Mouse (Mus musculus): ENCODE data around the gene Rab37. TPM values are rescaled to one million over a fixed set of nuclear protein-coding genes. Genes with fewer than 3 reads are reported as not detected.

Gene Rab37
- polyA plus RNA-seq, 1 experiment from 2014 or later: 0.57 TPM

DNA sequence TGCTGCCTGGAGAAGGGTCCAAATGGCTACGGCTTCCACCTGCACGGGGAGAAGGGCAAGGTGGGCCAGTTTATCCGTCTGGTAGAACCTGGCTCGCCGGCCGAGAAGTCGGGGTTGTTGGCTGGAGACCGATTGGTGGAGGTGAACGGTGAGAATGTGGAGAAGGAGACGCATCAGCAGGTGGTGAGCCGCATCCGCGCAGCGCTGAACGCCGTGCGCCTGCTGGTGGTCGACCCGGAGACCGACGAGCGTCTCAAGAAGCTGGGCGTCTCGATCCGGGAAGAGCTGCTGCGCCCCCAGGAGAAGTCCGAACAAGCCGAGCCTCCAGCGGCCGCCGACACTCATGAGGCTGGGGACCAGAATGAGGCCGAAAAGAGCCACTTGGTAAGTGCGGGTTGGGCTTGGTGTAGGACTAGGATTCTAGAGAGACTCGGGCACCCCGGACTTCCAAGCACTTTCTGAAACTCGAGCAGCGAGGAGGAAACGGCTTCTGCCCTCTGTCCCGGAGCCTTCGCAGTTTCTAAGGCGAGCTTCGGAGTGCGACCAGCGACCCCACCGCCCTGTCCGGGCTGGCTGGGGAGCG lies 72.4 kb downstream of the Rab37 start:
- Histone ChIP-seq H3K9ac (ENCODE audit: low read length) (peak overlapping the region; percentile 58), H3K4me3 (ENCODE audit: low read depth, low read length) (peak overlapping the region; percentile 52), H3K9me3 (replicated peaks; ENCODE audit: control insufficient read depth, low read length) (no peaks in the 10 kb centered on the region), H3K27me3 (replicated peaks; ENCODE audit: control insufficient read depth, insufficient read depth, low read length) (peaks cover 16% of the 10 kb centered on the region), H3K27ac (ENCODE audit: low read depth, low read length) (no peak overlapping the region), H3K4me2 (ENCODE audit: low read length) (peak overlapping the region; percentile 80), H3K36me3 (ENCODE audit: control insufficient read depth, insufficient read depth, low read length) (no peaks in the 10 kb centered on the region), H3K4me1 (ENCODE audit: control insufficient read depth, insufficient read depth, low read length) (peaks cover 12% of the 10 kb centered on the region; the same call in 1 of the 2 replicates)
- under 1% methylated on average over 47 of the region's 47 CpGs for whole genome bisulfite sequencing
- DNase-seq (ENCODE audit: low spot score) (peak; percentile 58), ATAC-seq (peak; percentile 62)

DNA sequence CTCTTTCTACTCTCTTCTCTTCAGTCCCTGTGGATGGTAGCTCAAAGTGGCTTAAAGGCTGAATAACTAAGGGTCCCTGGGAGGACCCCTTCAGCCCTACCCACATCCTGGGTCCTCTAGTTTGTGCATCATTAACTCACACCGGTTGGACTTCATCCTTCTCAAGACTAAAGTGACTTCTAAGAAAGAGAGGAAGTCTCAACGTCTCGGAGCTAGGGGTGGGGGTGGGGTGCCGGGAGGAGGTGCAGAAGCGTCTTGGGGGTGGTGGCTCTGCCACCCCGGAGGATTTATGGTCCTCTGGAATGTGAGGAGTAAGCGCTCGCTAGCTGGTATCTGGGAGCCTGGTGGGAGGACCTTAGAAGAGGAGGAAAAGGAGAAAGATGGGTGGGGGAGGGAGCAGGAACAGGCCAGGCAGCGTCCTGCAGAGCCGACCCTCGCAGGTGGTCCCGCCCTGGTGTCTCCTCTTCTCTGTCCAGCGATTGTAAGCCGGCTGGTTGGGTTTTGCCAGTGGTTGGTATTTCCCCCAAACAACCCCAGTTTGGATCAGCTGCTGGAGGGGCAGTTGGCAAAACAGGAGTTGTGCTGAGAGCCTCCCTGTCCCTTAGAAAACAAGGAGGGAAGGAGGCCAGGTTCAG lies 73.2 kb downstream of the Rab37 start:
- Histone ChIP-seq H3K9ac (ENCODE audit: low read length) (peak overlapping the region; percentile 58), H3K36me3 (ENCODE audit: control insufficient read depth, insufficient read depth, low read length) (no peaks in the 10 kb centered on the region), H3K4me2 (ENCODE audit: low read length) (peak overlapping the region; percentile 80), H3K27ac (ENCODE audit: low read depth, low read length) (no peak overlapping the region), H3K9me3 (replicated peaks; ENCODE audit: control insufficient read depth, low read length) (no peaks in the 10 kb centered on the region), H3K4me1 (ENCODE audit: control insufficient read depth, insufficient read depth, low read length) (peaks cover 12% of the 10 kb centered on the region; the same call in 1 of the 2 replicates), H3K4me3 (ENCODE audit: low read depth, low read length) (peak overlapping the region; percentile 52), H3K27me3 (replicated peaks; ENCODE audit: control insufficient read depth, insufficient read depth, low read length) (peaks cover 16% of the 10 kb centered on the region)
- DNase-seq (ENCODE audit: low spot score) (no peak), ATAC-seq (no peak)
- under 1% methylated on average over 14 of the region's 14 CpGs for WGBS

DNA sequence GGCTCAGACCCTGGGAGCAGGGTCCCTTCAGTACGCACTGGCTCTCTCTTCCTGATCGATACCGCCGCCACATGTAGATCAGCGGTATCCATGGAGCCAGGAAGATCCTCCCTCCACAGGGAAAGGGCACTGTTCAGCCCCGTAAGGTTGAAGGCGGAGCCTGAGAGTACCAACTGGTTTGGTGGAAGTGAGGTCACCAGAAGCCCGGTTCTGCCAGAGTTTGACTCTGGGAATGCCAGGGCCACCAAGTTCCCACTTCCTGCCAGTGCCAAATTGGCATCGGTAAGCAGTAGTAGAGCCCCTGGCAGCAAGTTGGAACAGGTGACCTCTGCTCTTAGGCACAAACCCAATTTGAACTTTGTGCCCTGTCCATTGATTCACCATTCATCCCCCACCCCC lies 73.7 kb downstream of the Rab37 start:
- Histone ChIP-seq H3K4me2 (ENCODE audit: low read length) (peak overlapping the region; percentile 80), H3K4me1 (ENCODE audit: control insufficient read depth, insufficient read depth, low read length) (peaks cover 12% of the 10 kb centered on the region; the same call in 1 of the 2 replicates), H3K9me3 (replicated peaks; ENCODE audit: control insufficient read depth, low read length) (no peaks in the 10 kb centered on the region), H3K36me3 (ENCODE audit: control insufficient read depth, insufficient read depth, low read length) (no peaks in the 10 kb centered on the region), H3K9ac (ENCODE audit: low read length) (peak overlapping the region; percentile 58; the same call in 1 of the 2 replicates), H3K27me3 (replicated peaks; ENCODE audit: control insufficient read depth, insufficient read depth, low read length) (peaks cover 16% of the 10 kb centered on the region), H3K4me3 (ENCODE audit: low read depth, low read length) (peak overlapping the region; percentile 52), H3K27ac (ENCODE audit: low read depth, low read length) (no peak overlapping the region)
- ATAC-seq (no peak), DNase-seq (ENCODE audit: low spot score) (no peak)
- 2% methylated on average over 9 of the region's 9 CpGs for WGBS

DNA sequence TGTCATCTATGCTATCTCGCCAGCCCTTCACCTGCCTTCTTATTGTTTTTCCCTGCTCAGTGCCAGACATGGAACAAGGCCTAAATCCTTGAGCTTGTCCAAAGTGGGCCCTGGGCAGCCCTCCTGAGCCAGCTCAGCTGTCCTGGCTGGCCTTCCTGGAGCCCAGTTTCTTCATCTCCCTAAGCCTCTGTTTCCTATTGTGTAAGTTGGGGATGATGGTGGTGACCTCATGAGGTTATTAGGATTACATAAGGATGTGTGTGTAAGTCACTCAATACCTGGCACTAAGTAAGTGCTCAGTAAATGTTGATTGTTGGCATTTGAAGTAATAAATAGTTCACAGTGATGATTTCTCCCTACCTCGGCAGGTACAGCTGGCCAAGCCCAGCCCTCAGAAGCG lies 75.5 kb downstream of the Rab37 start:
- H3K36me3 ChIP-seq (ENCODE audit: control insufficient read depth, insufficient read depth, low read length): no peaks in the 10 kb centered on the region
- H3K4me3 ChIP-seq (ENCODE audit: low read depth, low read length): no peak overlapping the region
- no peak for DNase-seq (ENCODE audit: low spot score)
- no peak overlapping the region for H3K4me2 ChIP-seq (ENCODE audit: low read length)
- H3K9ac ChIP-seq (ENCODE audit: low read length): no peak overlapping the region
- H3K4me1 ChIP-seq (ENCODE audit: control insufficient read depth, insufficient read depth, low read length): peaks cover 12% of the 10 kb centered on the region; the same call in 1 of the 2 replicates
- no peaks in the 10 kb centered on the region for H3K9me3 ChIP-seq (replicated peaks; ENCODE audit: control insufficient read depth, low read length)
- WGBS: 91% methylated on average over 3 of the region's 3 CpGs
- peaks cover 15% of the 10 kb centered on the region for H3K27me3 ChIP-seq (replicated peaks; ENCODE audit: control insufficient read depth, insufficient read depth, low read length)
- H3K27ac ChIP-seq (ENCODE audit: low read depth, low read length): no peak overlapping the region
- no peak for ATAC-seq

DNA sequence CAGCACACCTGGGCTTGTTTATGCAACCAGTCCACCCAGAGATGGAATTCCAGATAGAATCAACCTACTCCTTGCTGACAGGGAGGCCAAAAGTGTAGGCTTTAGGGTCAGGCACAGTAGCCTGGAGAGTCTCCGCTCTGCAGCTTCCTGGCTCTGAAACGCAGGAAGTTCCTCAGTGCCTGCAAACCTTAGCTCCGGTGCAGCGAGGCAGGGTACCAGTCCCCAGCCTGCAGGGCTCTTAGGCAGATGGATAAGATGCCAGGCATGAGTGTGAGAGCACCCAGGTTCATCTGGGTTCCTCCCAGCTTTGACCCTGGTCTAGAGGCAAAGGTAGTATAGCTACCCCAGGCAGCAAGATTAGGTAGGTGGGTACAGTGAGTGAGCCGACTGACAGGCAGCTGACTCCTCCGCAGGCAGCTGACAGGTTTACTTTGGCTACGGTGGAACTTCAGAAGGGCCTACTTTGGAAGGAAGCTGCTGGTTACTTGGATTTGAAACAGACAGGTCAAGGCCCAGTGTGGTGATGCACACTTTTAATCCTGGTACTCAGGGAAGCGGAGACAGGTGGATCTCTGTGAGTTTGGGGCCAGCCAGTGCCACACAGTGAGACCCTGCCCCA lies 76.5 kb downstream of the Rab37 start:
- H3K36me3 ChIP-seq (ENCODE audit: control insufficient read depth, insufficient read depth, low read length): no peaks in the 10 kb centered on the region
- no peak overlapping the region for H3K27ac ChIP-seq (ENCODE audit: low read depth, low read length)

DNA sequence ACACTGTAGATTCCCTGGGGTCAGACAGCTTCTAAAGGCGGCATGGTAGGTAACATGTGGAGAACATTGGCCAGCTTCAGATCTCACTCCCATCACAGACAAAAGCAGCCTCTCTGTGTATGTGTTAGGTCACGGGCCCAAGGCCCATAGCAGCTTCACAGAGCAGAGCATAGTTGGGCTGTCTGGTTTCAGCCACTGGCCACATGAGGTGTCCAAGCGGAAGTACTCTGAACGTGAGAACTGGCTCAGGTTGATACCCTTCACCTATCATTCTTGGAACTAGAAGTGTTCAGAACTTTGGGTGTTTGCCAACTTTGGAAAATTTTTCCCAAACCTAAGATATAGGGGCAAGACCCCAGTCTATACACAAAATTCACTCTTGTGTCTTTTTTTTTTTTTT lies 78.2 kb downstream of the Rab37 start:
- Histone ChIP-seq H3K4me3 (ENCODE audit: low read depth, low read length) (no peak overlapping the region), H3K4me1 (ENCODE audit: control insufficient read depth, insufficient read depth, low read length) (peaks cover 17% of the 10 kb centered on the region; the same call in 1 of the 2 replicates), H3K27me3 (replicated peaks; ENCODE audit: control insufficient read depth, insufficient read depth, low read length) (peaks cover 8% of the 10 kb centered on the region; the same call in 1 of the 2 replicates), H3K4me2 (ENCODE audit: low read length) (no peak overlapping the region), H3K27ac (ENCODE audit: low read depth, low read length) (no peak overlapping the region), H3K9ac (ENCODE audit: low read length) (no peak overlapping the region), H3K9me3 (replicated peaks; ENCODE audit: control insufficient read depth, low read length) (no peaks in the 10 kb centered on the region), H3K36me3 (ENCODE audit: control insufficient read depth, insufficient read depth, low read length) (no peaks in the 10 kb centered on the region)
- 92% methylated on average over 4 of the region's 4 CpGs for WGBS
- DNase-seq (ENCODE audit: low spot score) (no peak), ATAC-seq (no peak)

More for the DNA sequence above, 76.5 kb downstream of the Rab37 start:
- Histone ChIP-seq H3K9me3 (replicated peaks; ENCODE audit: control insufficient read depth, low read length) (no peaks in the 10 kb centered on the region), H3K4me1 (ENCODE audit: control insufficient read depth, insufficient read depth, low read length) (peaks cover 19% of the 10 kb centered on the region; the same call in 1 of the 2 replicates), H3K27me3 (replicated peaks; ENCODE audit: control insufficient read depth, insufficient read depth, low read length) (peaks cover 12% of the 10 kb centered on the region), H3K9ac (ENCODE audit: low read length) (no peak overlapping the region), H3K4me2 (ENCODE audit: low read length) (no peak overlapping the region), H3K4me3 (ENCODE audit: low read depth, low read length) (no peak overlapping the region)
- ATAC-seq (no peak), DNase-seq (ENCODE audit: low spot score) (no peak)
- WGBS: 93% methylated on average over 8 of the region's 8 CpGs

DNA sequence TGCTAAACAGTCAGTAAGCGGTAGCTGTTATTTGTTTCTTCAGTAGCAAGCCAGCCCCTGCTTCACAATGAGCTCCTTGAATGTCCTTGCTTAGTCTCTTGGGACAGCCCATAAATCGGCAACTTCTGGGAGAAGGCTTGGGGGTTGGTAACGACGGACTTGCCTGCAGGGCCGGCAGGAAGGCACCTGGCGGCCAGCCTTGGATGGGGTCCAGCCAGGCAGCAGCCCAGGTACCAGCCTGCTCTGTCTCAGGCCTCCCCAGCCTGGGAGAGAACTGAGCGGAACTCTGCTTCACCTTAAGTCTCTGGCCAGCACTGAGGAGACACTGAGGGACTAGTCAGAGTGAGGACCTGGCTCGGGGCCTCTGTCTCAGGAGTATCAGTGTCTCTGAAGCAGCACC lies 79.9 kb downstream of the Rab37 start:
- H3K4me1 ChIP-seq (ENCODE audit: control insufficient read depth, insufficient read depth, low read length): peaks cover 17% of the 10 kb centered on the region; the same call in 1 of the 2 replicates
- DNase-seq (ENCODE audit: low spot score): no peak
- 48% methylated on average over 8 of the region's 8 CpGs for WGBS

DNA sequence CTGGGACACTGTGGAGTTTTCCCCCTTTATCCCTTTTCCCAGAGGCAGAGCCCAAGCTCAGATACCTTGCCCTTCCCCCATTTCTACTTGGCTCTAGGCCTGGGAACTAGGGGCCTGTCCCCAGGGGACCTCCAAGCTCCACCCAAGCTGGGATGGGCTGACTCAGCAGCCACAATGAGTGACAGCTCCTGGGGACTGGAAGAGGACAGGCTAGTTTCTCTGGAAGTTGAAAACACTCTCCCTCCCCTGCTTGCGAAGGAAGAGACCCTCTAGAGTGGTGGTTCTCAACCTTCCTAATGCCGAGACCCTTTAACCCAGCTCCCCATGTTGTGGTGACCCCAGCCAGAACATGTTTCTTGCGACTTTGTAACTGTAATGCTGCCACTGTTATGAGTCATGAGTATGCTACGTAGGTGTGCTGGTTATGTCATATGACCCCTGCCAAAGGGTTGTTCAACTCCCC lies 81.6 kb downstream of the Rab37 start:
- DNase-seq (ENCODE audit: low spot score): peak; percentile 68
- H3K4me1 ChIP-seq (ENCODE audit: control insufficient read depth, insufficient read depth, low read length): peaks cover 31% of the 10 kb centered on the region
- WGBS: 34% methylated on average over 4 of the region's 4 CpGs
- no peaks in the 10 kb centered on the region for H3K36me3 ChIP-seq (ENCODE audit: control insufficient read depth, insufficient read depth, low read length)
- no peak; the same call in 1 of the 2 replicates for ATAC-seq
- H3K4me3 ChIP-seq (ENCODE audit: low read depth, low read length): no peak overlapping the region
- H3K9ac ChIP-seq (ENCODE audit: low read length): no peak overlapping the region
- no peak overlapping the region for H3K4me2 ChIP-seq (ENCODE audit: low read length)
- no peak overlapping the region for H3K27ac ChIP-seq (ENCODE audit: low read depth, low read length)
- no peaks in the 10 kb centered on the region for H3K9me3 ChIP-seq (replicated peaks; ENCODE audit: control insufficient read depth, low read length)
- no peaks in the 10 kb centered on the region for H3K27me3 ChIP-seq (replicated peaks; ENCODE audit: control insufficient read depth, insufficient read depth, low read length)

More for the DNA sequence above, 79.9 kb downstream of the Rab37 start:
- no peak for ATAC-seq
- Histone ChIP-seq H3K27me3 (replicated peaks; ENCODE audit: control insufficient read depth, insufficient read depth, low read length) (no peaks in the 10 kb centered on the region), H3K9me3 (replicated peaks; ENCODE audit: control insufficient read depth, low read length) (no peaks in the 10 kb centered on the region), H3K4me3 (ENCODE audit: low read depth, low read length) (no peak overlapping the region), H3K36me3 (ENCODE audit: control insufficient read depth, insufficient read depth, low read length) (no peaks in the 10 kb centered on the region), H3K27ac (ENCODE audit: low read depth, low read length) (no peak overlapping the region), H3K9ac (ENCODE audit: low read length) (no peak overlapping the region), H3K4me2 (ENCODE audit: low read length) (no peak overlapping the region)

All from forebrain, embryonic 14.5 days (tissue).